Mouse (Mus musculus) brain, embryonic 14.5 days (tissue): ENCODE measurements around the gene Slc22a22.

Experiments
- CTCF ChIP-seq: fragments of 200-500 bp; IDR thresholded peaks from 2 replicates; pipeline ENCODE4 v1.5.1; 2012; ENCODE audit warnings: inconsistent platforms, mild to moderate bottlenecking, moderate library complexity, borderline replicate concordance; ENCODE audit not compliant: insufficient read depth, insufficient read length; ENCODE audit errors: extremely low read depth
- POLR2A ChIP-seq: fragments of 200-500 bp; IDR thresholded peaks from 2 replicates; pipeline ENCODE4 v1.6.1; 2012; ENCODE audit warnings: mild to moderate bottlenecking, inconsistent platforms, borderline replicate concordance; ENCODE audit not compliant: poor library complexity, insufficient read depth, insufficient read length, severe bottlenecking; ENCODE audit errors: extremely low read depth

- no peak for TF ChIP-seq CTCF
- TF ChIP-seq POLR2A, result no peak
Observed at GRCm38 (mm10) chr15:57482509-57482908, 5.1 kb upstream of the Slc22a22 start.
